Mouse (Mus musculus) layer of hippocampus, adult 2 months (tissue): ENCODE data around the gene Ssmem1. TPM values are rescaled to one million over a fixed set of nuclear protein-coding genes. Genes with fewer than 3 reads are reported as not detected.

Source experiments
- DNase-seq, 2 experiments: peaks; one replicate each; pipeline ENCODE4 v3.0.0; 2022; ENCODE audit warnings: low spot score in 2 of 2
- H3K27ac ChIP-seq: fragments of 200-600 bp; 2 replicates; pipeline ENCODE4 v1.8.1; 2022
- H3K4me3 ChIP-seq: fragments of 200-600 bp; 2 replicates; pipeline ENCODE4 v1.8.1; 2022; ENCODE audit warnings: mild to moderate bottlenecking
- CTCF ChIP-seq: fragments of 200-600 bp; conservative IDR thresholded peaks from 2 replicates; pipeline ENCODE4 v1.8.1; 2022; ENCODE audit warnings: antibody characterized with exemption, mild to moderate bottlenecking, moderate library complexity
- total RNA-seq, 2 experiments: library from RNA; stranded (reverse); gene quantifications; 2 replicates each; pipeline ENCODE4 v1.2.3; 2021

Ssmem1 gene
- total RNA-seq, 2 experiments from 2014 or later = 0.32 to 1.3 TPM

DNA sequence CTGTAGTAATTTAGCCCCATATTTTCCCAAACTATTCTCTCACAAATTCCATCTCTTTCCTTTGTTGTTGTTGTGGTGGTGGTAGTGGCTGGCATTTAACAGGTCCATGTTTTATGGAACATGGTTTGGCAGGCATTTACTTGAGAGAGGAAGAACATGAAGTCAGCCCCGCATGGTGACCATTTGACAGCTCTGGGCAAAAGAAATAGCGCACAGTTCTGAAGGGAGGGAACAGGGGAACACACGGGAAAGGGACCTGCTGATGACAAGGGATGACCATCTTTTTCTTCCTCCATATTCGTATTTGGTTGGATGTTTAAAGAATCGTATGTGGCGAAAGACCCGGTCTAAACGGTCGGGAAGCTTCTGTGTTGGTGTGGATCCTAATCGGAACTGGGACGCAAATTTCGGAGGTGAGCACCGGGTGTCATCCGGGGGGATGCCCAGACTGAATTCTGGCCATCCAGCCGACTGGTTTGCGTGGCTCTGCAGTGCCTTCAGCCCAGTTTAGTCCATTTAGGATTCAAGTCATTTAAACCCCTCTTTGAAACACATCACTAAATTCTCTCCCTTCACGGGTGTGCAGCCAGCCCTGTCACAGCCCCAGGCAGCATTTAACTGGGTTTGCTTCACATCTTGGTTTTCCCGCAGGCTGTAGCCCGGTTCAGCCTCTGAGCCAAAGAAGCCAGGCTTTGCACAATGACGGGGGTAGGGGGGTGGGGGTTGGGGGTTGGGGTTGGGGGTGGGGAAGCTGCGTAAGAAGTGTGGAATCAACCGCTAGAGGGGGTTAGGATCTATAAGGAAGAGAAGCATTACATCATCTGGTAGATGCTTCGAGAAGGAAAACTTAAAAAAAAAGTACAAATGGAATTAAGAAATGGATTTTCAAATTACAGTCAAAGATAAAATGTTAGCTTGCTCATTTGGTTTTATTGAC, 42.3 kb downstream of the Ssmem1 start:
- no peak for DNase-seq
- Histone ChIP-seq H3K27ac (peak overlapping the region; percentile 82), H3K4me3 (peak overlapping the region; percentile 47)
- TF ChIP-seq CTCF = peak; percentile 58

DNA sequence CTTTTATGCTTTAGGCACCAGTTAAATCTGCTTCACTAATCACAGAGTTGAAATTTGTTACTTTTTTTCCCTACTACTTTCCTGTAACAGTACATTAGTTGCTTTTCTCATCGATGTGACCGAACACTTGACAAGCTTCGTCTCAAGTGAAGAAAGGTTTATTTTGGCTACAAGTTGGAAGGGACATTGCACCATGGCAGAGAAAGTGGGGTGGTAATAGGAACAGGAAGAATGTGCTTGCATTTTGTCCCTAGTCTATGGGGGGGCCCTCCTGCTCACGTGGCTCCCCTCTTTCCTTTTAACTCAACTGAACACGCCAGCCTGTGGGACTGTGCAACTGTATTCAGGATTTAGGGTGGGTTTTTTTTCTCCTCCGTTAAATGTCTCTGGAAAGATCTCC, 43.0 kb downstream of the Ssmem1 start:
- H3K27ac ChIP-seq = peak overlapping the region; percentile 12; the same call in 1 of the 2 replicates
- H3K4me3 ChIP-seq = no peak overlapping the region
- no peak for TF ChIP-seq CTCF
- DNase-seq = no peak

DNA sequence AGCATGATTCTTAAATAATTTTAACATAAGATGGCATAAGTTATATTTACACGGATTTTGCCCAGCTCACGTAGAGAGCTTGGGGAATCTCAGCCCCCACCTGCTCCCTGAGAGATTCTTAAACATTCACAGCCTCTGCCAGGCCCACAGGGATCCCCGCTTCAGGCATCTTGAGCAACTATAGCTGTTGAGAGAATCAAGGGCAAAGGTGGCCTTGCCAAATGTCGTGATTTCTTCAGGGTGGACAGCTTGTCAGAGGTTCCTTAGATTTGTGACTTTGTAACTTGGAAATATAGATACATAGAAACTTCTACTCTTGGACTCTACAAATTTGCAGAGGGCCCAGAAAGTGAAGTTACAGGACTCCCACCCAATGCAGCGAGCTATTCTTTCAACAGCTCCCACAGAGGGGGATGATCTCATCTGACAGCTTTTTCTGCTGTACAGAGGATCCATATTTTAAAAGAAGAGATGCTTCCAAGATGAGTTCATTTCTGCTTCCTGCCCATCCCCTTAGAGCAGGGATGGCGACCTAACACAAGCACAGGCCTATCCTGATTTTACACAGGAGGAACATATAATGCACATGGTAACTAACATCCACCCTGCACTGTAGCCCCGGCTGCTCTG, 43.8 kb downstream of the Ssmem1 start:
- no peak for DNase-seq
- no peak for TF ChIP-seq CTCF
- Histone ChIP-seq H3K4me3 (no peak overlapping the region), H3K27ac (no peak overlapping the region)

DNA sequence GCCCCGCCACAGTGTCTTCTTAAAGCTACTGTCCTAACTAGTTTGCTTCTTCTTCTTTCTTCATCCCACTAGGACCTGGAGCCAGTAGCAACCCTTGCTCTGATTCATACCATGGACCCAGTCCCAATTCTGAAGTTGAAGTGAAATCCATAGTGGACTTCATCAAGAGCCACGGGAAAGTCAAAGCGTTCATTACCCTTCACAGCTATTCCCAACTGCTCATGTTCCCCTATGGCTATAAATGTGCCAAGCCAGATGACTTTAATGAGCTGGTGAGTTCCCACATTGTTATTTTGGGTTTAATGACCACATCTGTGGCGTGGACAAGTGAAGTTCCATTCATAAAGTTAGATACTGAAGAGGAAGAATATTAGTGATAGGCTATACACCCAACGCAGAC, 44.4 kb downstream of the Ssmem1 start:
- no peak for DNase-seq
- no peak overlapping the region for H3K27ac ChIP-seq
- no peak for TF ChIP-seq CTCF
- no peak overlapping the region for H3K4me3 ChIP-seq

DNA sequence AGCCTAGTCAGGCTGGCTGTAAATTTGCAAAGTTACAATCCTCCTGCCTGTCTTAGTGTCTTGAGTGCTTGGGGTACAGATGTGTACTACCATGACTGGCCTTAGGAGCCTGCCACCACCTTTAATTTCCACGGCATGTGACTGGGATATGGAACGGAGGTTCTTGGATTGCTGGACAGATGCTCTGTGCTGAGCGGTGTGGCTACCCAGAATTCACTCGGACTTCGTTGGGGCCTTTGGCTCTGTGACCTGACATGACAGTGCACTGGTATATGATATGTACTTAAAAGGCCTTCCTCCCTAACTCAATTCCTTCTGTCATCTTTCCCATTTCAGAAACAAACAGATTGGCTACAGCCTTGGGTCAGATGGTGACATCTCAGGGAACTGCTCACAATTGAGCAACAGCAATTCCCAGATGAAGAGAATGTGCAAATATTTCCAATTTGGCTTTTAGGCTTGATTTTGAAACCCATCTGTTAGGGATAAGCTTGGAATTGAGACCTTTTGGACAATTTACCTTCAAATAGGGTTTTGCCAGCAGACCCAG, 45.0 kb downstream of the Ssmem1 start:
- no peak overlapping the region for H3K4me3 ChIP-seq
- DNase-seq = no peak
- TF ChIP-seq CTCF = no peak

DNA sequence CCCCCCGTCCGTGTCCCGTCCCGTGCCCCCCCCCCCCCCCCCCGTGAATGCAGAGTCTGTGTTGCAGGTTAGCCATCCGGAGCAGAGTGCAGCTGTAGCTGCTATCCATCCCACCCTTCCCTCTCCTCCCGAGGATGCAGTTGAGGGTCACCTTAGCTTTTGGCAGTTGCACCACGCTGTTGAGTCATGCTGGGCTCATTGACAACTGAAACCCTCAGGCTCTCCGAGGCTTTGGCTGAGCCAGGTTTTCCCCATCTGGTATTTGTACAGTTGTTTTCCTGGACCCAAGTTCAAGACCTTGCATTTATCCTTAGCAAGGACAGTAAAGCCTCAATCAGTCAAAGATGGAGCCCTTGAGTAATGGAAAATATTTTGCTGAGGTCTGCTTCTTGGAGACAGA, 46.4 kb downstream of the Ssmem1 start:
- DNase-seq = no peak
- H3K27ac ChIP-seq = no peak overlapping the region
- TF ChIP-seq CTCF = no peak
- no peak overlapping the region for H3K4me3 ChIP-seq

More for the DNA sequence above, 45.0 kb downstream of the Ssmem1 start:
- no peak overlapping the region for H3K27ac ChIP-seq

DNA sequence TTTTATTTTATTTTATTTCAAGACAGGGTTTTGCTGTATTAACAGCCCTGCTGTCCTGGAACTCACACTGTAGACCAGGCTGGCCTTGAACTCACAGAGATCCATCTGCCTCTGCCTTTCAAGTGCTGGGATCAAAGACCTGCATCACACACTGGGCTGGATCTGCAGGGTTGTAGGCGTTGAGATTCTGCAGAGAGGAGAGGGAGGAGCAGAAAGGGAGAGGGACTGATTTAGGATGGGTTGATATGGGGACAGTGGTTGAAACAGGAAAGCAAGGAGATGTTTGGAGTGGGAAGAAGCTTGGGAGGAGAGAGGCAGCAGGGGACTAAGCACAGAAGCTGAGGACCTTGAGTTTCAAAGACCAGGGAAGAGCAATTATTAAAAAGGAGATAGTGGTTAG, 50.1 kb downstream of the Ssmem1 start:
- DNase-seq = no peak
- Histone ChIP-seq H3K4me3 (no peak overlapping the region), H3K27ac (no peak overlapping the region)
- no peak for TF ChIP-seq CTCF

DNA sequence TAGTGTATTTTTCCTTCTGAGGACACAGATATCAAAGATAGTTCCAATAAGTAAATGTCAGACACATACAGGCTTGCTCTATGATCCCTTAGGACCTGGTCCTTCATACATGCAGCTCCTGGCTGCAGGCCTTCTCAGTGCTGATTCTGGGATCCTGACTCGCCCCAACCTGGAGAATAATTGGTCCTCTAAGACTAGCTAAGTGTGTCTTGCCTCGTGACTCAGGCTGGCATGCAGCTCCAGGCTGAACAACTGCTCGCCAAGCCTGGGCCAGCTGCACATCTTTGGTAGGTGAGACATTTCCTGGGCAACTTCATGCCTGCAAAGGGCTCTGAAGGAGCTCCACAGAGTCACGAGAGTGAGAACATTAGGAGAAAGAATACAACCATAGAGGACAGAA, 52.5 kb downstream of the Ssmem1 start:
- DNase-seq = no peak
- H3K4me3 ChIP-seq = no peak overlapping the region
- no peak for TF ChIP-seq CTCF
- H3K27ac ChIP-seq = no peak overlapping the region

DNA sequence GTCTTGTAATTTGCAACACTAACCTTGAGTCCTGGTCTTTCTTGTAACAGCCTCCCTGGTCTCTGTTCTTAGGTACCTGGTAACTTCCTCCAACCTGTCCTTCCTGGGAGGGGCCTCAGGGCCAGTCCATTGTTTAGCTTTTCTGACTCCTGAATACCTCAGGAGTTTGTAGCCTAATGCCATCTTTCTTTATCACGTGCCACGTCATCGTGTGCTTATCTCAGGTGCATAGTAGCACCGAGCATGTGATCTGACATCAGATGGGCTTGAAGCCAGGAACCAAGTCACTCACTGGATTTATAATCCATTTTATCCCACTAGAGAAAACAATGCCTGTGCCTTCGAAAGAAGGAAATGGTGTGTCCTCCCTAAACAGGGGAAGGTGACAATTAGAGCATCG, 53.9 kb downstream of the Ssmem1 start:
- no peak for TF ChIP-seq CTCF
- H3K4me3 ChIP-seq = no peak overlapping the region
- H3K27ac ChIP-seq = no peak overlapping the region
- DNase-seq = no peak

DNA sequence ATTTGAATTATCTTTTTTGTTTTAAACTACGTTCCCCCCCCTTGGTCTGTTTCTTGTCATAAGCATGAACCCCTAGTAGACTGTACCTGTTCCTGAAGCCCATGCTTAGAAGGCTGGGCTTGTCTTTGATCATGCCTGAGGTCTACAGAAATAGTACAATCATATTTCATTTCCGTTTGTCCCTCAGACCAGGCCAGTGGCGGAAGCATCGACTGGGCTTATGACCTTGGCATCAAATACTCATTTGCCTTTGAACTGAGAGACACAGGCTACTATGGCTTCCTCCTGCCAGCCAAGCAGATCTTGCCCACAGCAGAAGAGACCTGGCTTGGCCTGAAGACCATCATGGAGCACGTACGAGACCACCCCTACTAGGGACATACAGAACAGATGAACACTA, 54.4 kb downstream of the Ssmem1 start:
- no peak for DNase-seq
- Histone ChIP-seq H3K27ac (no peak overlapping the region), H3K4me3 (no peak overlapping the region)
- no peak for TF ChIP-seq CTCF

DNA sequence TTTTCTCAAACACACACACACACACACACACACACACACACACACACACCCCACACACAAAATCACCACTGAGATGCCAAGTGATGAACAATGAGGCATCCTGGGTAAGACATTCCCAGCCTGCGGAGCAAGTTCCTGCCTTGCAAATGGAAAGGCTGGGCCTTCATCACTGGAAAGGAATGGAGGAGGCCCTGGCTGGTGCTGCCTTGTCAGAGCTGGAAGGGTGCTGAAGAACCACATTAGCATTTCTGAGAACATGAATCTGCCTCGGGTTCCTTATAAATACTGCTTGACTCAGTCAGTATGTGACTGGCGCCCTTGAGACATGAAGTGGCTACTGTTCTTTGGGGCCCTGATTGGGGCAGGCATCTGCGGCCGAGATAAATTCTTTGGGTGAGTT, 58.4 kb downstream of the Ssmem1 start, which contains the start of gene Cpa4:
TSS of gene Cpa4 (plus strand) at position 301 of the 400 bp plus-strand sequence.
- DNase-seq = no peak
- Histone ChIP-seq H3K27ac (no peak within 1 kb of the TSS), H3K4me3 (no peak within 1 kb of the TSS)
- TF ChIP-seq CTCF = no peak

DNA sequence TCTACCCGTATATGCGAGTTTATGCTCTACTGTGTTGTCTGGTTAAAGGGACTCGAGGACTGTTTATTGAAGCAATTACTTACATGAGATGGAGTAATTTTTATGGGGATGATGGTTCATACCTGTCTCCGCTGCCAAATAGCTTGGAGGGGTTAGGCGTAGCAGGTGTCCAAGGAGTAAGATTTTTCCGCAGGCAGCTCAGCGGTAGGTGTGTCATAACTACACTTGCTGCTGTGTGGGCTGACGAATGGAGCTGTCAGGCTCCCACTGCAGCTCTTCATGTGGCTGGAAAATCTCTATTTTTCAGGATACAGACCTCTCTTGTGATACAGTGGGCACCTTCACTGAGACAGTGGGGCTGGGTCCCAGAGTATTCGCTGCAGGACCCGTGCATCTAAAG, 59.7 kb downstream of the Ssmem1 start:
- Histone ChIP-seq H3K27ac (no peak overlapping the region), H3K4me3 (no peak overlapping the region)
- DNase-seq = no peak
- no peak for TF ChIP-seq CTCF

Other genes with a start within 250 kb of the Ssmem1 start
- 10 to 100 TPM; 87.9 to 88.1 TPM for gene Ube2h, start 205.3 kb upstream of the Ssmem1 start, total RNA-seq
- gene Zc3hc1, start 118.8 kb upstream of the Ssmem1 start, total RNA-seq = 10 to 100 TPM; 23.7 to 25.1 TPM
- gene Klhdc10, start 108.0 kb upstream of the Ssmem1 start, total RNA-seq = 10 to 100 TPM; 88.8 to 96.1 TPM
- 10 to 100 TPM; 19.5 to 23.0 TPM for gene Tmem209, start 66 bp upstream of the Ssmem1 start, total RNA-seq
- under 1 TPM in 1 of 2 experiments, not detected in 1; 0.64 TPM for gene Cpa2, start 31.7 kb downstream of the Ssmem1 start, total RNA-seq
- not detected for gene Cpa4, start 58.5 kb downstream of the Ssmem1 start, total RNA-seq
- not detected for gene Cpa5, start 101.2 kb downstream of the Ssmem1 start, total RNA-seq
- not detected for gene Cpa1, start 129.4 kb downstream of the Ssmem1 start, total RNA-seq
- 1 to 10 TPM; 7.3 to 7.7 TPM for gene Cep41, start 183.9 kb downstream of the Ssmem1 start, total RNA-seq
- 10 to 100 TPM; 45.2 to 47.5 TPM for gene Mest, start 213.7 kb downstream of the Ssmem1 start, total RNA-seq